Mouse (Mus musculus) brain, embryonic 14.5 days (tissue): ENCODE data around the gene Tenm4.

Experiments used
- CTCF ChIP-seq: fragments of 200-500 bp; IDR thresholded peaks from 2 replicates; pipeline ENCODE4 v1.5.1; 2012; ENCODE audit warnings: inconsistent platforms, mild to moderate bottlenecking, moderate library complexity, borderline replicate concordance; ENCODE audit not compliant: insufficient read depth, insufficient read length; ENCODE audit errors: extremely low read depth
- POLR2A ChIP-seq: fragments of 200-500 bp; IDR thresholded peaks from 2 replicates; pipeline ENCODE4 v1.6.1; 2012; ENCODE audit warnings: mild to moderate bottlenecking, inconsistent platforms, borderline replicate concordance; ENCODE audit not compliant: poor library complexity, insufficient read depth, insufficient read length, severe bottlenecking; ENCODE audit errors: extremely low read depth

GRCm38 (mm10) chr7:96672322-96672914, 501.4 kb downstream of the Tenm4 start:
- no peak for TF ChIP-seq CTCF
- TF ChIP-seq POLR2A = no peak
